Mouse (Mus musculus) left cerebral cortex, adult 6 months (tissue): Measurements from ENCODE around the gene Tsnaxip1. TPM values are rescaled to one million over a fixed set of nuclear protein-coding genes. Genes with fewer than 3 reads are reported as not detected.

ENCODE experiments used
- long read RNA-seq, 2 experiments: library from polyadenylated mRNA; unstranded; transcript quantifications; one replicate each; pipeline ENCODE4 v2.0.0; 2019 to 2020
- polyA plus RNA-seq: library from polyadenylated mRNA; unstranded; fragments of <200 nt; fragmentation: Nextera tagmentation; gene quantifications from 2 replicates; pipeline ENCODE4 v1.2.3, GENCODE M21; 2021

Tsnaxip1 gene
- polyA plus RNA-seq = 0.19 and 0.27 TPM in 2 replicates
- long read RNA-seq, experiment 1 = 0 reads
- long read RNA-seq, experiment 2 = 0 reads

GRCm38 (mm10) chr8:105826861-105827848 lies at the start of gene Tsnaxip1, which contains the start of gene Ranbp10:
Gene Tsnaxip1 (plus strand): TSS chr8:105827731.
Gene Ranbp10 (minus strand): TSS chr8:105827350.

GRCm38 (mm10) chr8:105853178-105853577 lies 25.6 kb downstream of the Tsnaxip1 start, which contains the start of gene Cenpt:
Gene Cenpt (minus strand): TSS chr8:105853278.

GRCm38 (mm10) chr8:105854715-105855216 lies 27.2 kb downstream of the Tsnaxip1 start, which contains the start of gene Thap11:
Gene Thap11 (plus strand): TSS chr8:105855132.

GRCm38 (mm10) chr8:105860143-105860981 lies 32.8 kb downstream of the Tsnaxip1 start, which contains the start of gene Nutf2:
Gene Nutf2 (plus strand): TSS chr8:105860580.

GRCm38 (mm10) chr8:105880754-105881520 lies 53.4 kb downstream of the Tsnaxip1 start, which contains the start of gene Edc4:
Gene Edc4 (plus strand): TSS chr8:105880881.

GRCm38 (mm10) chr8:105893339-105893738 lies 65.8 kb downstream of the Tsnaxip1 start, which contains the start of gene Nrn1l:
Gene Nrn1l (plus strand): TSS chr8:105893567.

Other genes starting within 250 kb of the Tsnaxip1 start
- 28.9 and 32.8 TPM in 2 replicates for gene Ripor1, start 222.5 kb upstream of the Tsnaxip1 start, polyA plus RNA-seq
- gene Ctcf, start 191.2 kb upstream of the Tsnaxip1 start, polyA plus RNA-seq = 23.1 TPM in 2 replicates
- 0.31 and 0.59 TPM in 2 replicates for gene Agrp, start 190.3 kb upstream of the Tsnaxip1 start, polyA plus RNA-seq
- 8.0 and 53.9 TPM in 2 replicates for gene Carmil2, start 141.5 kb upstream of the Tsnaxip1 start, polyA plus RNA-seq
- gene Acd, start 126.6 kb upstream of the Tsnaxip1 start, polyA plus RNA-seq = 40.9 and 44.4 TPM in 2 replicates
- gene Pard6a, start 126.6 kb upstream of the Tsnaxip1 start, polyA plus RNA-seq = 77.9 and 82.1 TPM in 2 replicates
- 0.25 and 0.41 TPM in 2 replicates for gene 4933405L10Rik, start 120.1 kb upstream of the Tsnaxip1 start, polyA plus RNA-seq
- 5.8 and 6.8 TPM in 2 replicates for gene Enkd1, start 119.5 kb upstream of the Tsnaxip1 start, polyA plus RNA-seq
- gene Gfod2, start 69.1 kb upstream of the Tsnaxip1 start, polyA plus RNA-seq = 16.4 and 20.1 TPM in 2 replicates
- 2.8 and 3.3 TPM in 2 replicates for gene Ranbp10, start 381 bp upstream of the Tsnaxip1 start, polyA plus RNA-seq
- 13.4 and 14.0 TPM in 2 replicates for gene Cenpt, start 25.5 kb downstream of the Tsnaxip1 start, polyA plus RNA-seq
- gene Thap11, start 27.4 kb downstream of the Tsnaxip1 start, polyA plus RNA-seq = 44.9 and 47.4 TPM in 2 replicates
- gene Nutf2, start 32.8 kb downstream of the Tsnaxip1 start, polyA plus RNA-seq = 139 and 147 TPM in 2 replicates
- gene Edc4, start 53.1 kb downstream of the Tsnaxip1 start, polyA plus RNA-seq = 17.4 and 18.3 TPM in 2 replicates
- gene Nrn1l, start 65.8 kb downstream of the Tsnaxip1 start, polyA plus RNA-seq = 9.9 and 13.7 TPM in 2 replicates
- gene Pskh1, start 72.7 kb downstream of the Tsnaxip1 start, polyA plus RNA-seq = 2.7 and 3.6 TPM in 2 replicates
- gene Ctrl, start 106.1 kb downstream of the Tsnaxip1 start, polyA plus RNA-seq = 0.21 and 0.23 TPM in 2 replicates
- gene Psmb10, start 110.7 kb downstream of the Tsnaxip1 start, polyA plus RNA-seq = 175 and 188 TPM in 2 replicates
- gene Lcat, start 115.7 kb downstream of the Tsnaxip1 start, polyA plus RNA-seq = 23.8 and 26.1 TPM in 2 replicates
- 7.9 and 9.3 TPM in 2 replicates for gene Slc12a4, start 138.4 kb downstream of the Tsnaxip1 start, polyA plus RNA-seq
- not detected in 2 replicates for gene Dpep3, start 151.7 kb downstream of the Tsnaxip1 start, polyA plus RNA-seq
- 13.1 and 15.4 TPM in 2 replicates for gene Dus2, start 163.6 kb downstream of the Tsnaxip1 start, polyA plus RNA-seq
- 0.16 TPM in 1 of 2 replicates, not detected in the other for gene Dpep2nb, start 178.2 kb downstream of the Tsnaxip1 start, polyA plus RNA-seq
- gene Ddx28, start 184.2 kb downstream of the Tsnaxip1 start, polyA plus RNA-seq = 13.1 and 17.4 TPM in 2 replicates
- 3.1 and 5.4 TPM in 2 replicates for gene Nfatc3, start 231.1 kb downstream of the Tsnaxip1 start, polyA plus RNA-seq